Mouse (Mus musculus) adipocyte (in vitro differentiated cells): Measurements from ENCODE around the gene Ms4a3.

ENCODE experiments used
- DNase-seq: peaks from one replicate; pipeline ENCODE4 v3.0.0-alpha.2; 2016; ENCODE audit warnings: low spot score

The Ms4a3 gene

GRCm38 (mm10) chr19:11589205-11589604, 51.4 kb downstream of the Ms4a3 start:
- DNase-seq: no peak
